Mouse (Mus musculus) stomach, postnatal 0 days (tissue): Measurements from ENCODE around the gene Itga2.

Experiments used
- CTCF ChIP-seq: IDR thresholded peaks from 2 replicates; pipeline ENCODE4 v1.5.1; 2016; ENCODE audit warnings: antibody characterized with exemption, low read depth, mild to moderate bottlenecking, moderate library complexity
- EP300 ChIP-seq: optimal IDR thresholded peaks from 2 replicates; pipeline ENCODE3; 2016; ENCODE audit warnings: antibody characterized with exemption

DNA sequence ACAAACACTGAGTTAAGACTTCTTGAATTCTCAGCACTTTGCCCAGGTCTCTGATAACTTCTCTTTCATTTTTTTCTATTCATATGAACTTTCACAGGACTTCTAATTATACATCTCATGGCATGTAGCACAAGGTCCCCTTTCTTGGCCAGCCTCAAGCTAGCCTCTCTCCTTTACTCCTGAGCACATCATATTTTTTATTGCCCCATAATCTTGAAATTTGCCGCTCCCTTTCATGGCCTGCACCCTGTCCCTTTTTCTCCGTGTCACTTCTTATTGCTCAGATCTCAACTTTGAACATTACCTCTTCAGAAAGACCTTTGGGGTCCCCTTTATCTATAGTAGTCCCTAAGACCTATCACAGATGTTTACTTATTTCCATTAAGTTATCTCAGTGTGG lies 109.0 kb downstream of the Itga2 start:
- TF ChIP-seq EP300 (no peak), CTCF (no peak)
